Mouse (Mus musculus): ENCODE results near the gene Plvap. TPM values are rescaled to one million over a fixed set of nuclear protein-coding genes. Genes with fewer than 3 reads are reported as not detected.

Gene Plvap
- polyA plus RNA-seq, 1 experiment from 2014 or later, result 6.5 TPM

- Histone ChIP-seq H3K4me2 (ENCODE audit: low read length) (no peak overlapping the region; the same call in 1 of the 2 replicates), H3K36me3 (ENCODE audit: control insufficient read depth, insufficient read depth, low read length) (peaks cover 20% of the 10 kb centered on the region), H3K4me3 (ENCODE audit: low read depth, low read length) (no peak overlapping the region), H3K9ac (ENCODE audit: low read depth, low read length) (peak overlapping the region; percentile 30; the same call in 1 of the 2 replicates), H3K27me3 (ENCODE audit: control insufficient read depth, insufficient read depth, low read depth, low read length) (no peaks in the 10 kb centered on the region), H3K27ac (ENCODE audit: low read length) (no peak overlapping the region), H3K4me1 (ENCODE audit: control insufficient read depth, insufficient read depth, low read length) (peaks cover 38% of the 10 kb centered on the region), H3K9me3 (replicated peaks; ENCODE audit: control insufficient read depth, low read length, poor library complexity, severe bottlenecking) (no peaks in the 10 kb centered on the region)
- no peak for ATAC-seq
- 76% methylated on average over 47 of the region's 47 CpGs for WGBS
Observed at GRCm38 (mm10) chr8:71461152-71461840, 50.3 kb downstream of the Plvap start.

- Histone ChIP-seq H3K9ac (ENCODE audit: low read depth, low read length) (no peak overlapping the region), H3K4me2 (ENCODE audit: low read length) (no peak overlapping the region), H3K27me3 (ENCODE audit: control insufficient read depth, insufficient read depth, low read depth, low read length) (no peaks in the 10 kb centered on the region), H3K4me1 (ENCODE audit: control insufficient read depth, insufficient read depth, low read length) (peaks cover 34% of the 10 kb centered on the region), H3K36me3 (ENCODE audit: control insufficient read depth, insufficient read depth, low read length) (peaks cover 20% of the 10 kb centered on the region), H3K9me3 (replicated peaks; ENCODE audit: control insufficient read depth, low read length, poor library complexity, severe bottlenecking) (no peaks in the 10 kb centered on the region), H3K4me3 (ENCODE audit: low read depth, low read length) (no peak overlapping the region), H3K27ac (ENCODE audit: low read length) (no peak overlapping the region)
- 92% methylated on average over 6 of the region's 6 CpGs for WGBS
- ATAC-seq, result no peak
Observed at GRCm38 (mm10) chr8:71460716-71461115, 50.8 kb downstream of the Plvap start.

- H3K9me3 ChIP-seq (replicated peaks; ENCODE audit: control insufficient read depth, low read length, poor library complexity, severe bottlenecking), result no peaks in the 10 kb centered on the region; the same call in 1 of the 2 replicates
- 87% methylated on average over 20 of the region's 20 CpGs for WGBS
- no peak overlapping the region for H3K4me3 ChIP-seq (ENCODE audit: low read depth, low read length)
- peaks cover 20% of the 10 kb centered on the region for H3K36me3 ChIP-seq (ENCODE audit: control insufficient read depth, insufficient read depth, low read length)
- H3K4me2 ChIP-seq (ENCODE audit: low read length), result no peak overlapping the region
- H3K27me3 ChIP-seq (ENCODE audit: control insufficient read depth, insufficient read depth, low read depth, low read length), result no peaks in the 10 kb centered on the region
- H3K4me1 ChIP-seq (ENCODE audit: control insufficient read depth, insufficient read depth, low read length), result peaks cover 21% of the 10 kb centered on the region
- H3K27ac ChIP-seq (ENCODE audit: low read length), result no peak overlapping the region
- ATAC-seq, result no peak
- H3K9ac ChIP-seq (ENCODE audit: low read depth, low read length), result no peak overlapping the region
Observed at GRCm38 (mm10) chr8:71457659-71458270, 53.8 kb downstream of the Plvap start.

- H3K36me3 ChIP-seq (ENCODE audit: control insufficient read depth, insufficient read depth, low read length), result peaks cover 20% of the 10 kb centered on the region
- H3K27me3 ChIP-seq (ENCODE audit: control insufficient read depth, insufficient read depth, low read depth, low read length), result no peaks in the 10 kb centered on the region
- WGBS, result 44% methylated on average over 20 of the region's 22 CpGs
- H3K4me3 ChIP-seq (ENCODE audit: low read depth, low read length), result no peak overlapping the region
- no peaks in the 10 kb centered on the region; the same call in 1 of the 2 replicates for H3K9me3 ChIP-seq (replicated peaks; ENCODE audit: control insufficient read depth, low read length, poor library complexity, severe bottlenecking)
- no peak overlapping the region for H3K4me2 ChIP-seq (ENCODE audit: low read length)
- peaks cover 13% of the 10 kb centered on the region; the same call in 1 of the 2 replicates for H3K4me1 ChIP-seq (ENCODE audit: control insufficient read depth, insufficient read depth, low read length)
- no peak overlapping the region for H3K27ac ChIP-seq (ENCODE audit: low read length)
- H3K9ac ChIP-seq (ENCODE audit: low read depth, low read length), result no peak overlapping the region
- ATAC-seq, result no peak
Observed at GRCm38 (mm10) chr8:71456906-71457305, 54.6 kb downstream of the Plvap start.

- Histone ChIP-seq H3K9ac (ENCODE audit: low read depth, low read length) (no peak overlapping the region), H3K27ac (ENCODE audit: low read length) (no peak overlapping the region), H3K4me1 (ENCODE audit: control insufficient read depth, insufficient read depth, low read length) (no peaks in the 10 kb centered on the region), H3K9me3 (replicated peaks; ENCODE audit: control insufficient read depth, low read length, poor library complexity, severe bottlenecking) (no peaks in the 10 kb centered on the region; the same call in 1 of the 2 replicates), H3K4me3 (ENCODE audit: low read depth, low read length) (no peak overlapping the region), H3K27me3 (ENCODE audit: control insufficient read depth, insufficient read depth, low read depth, low read length) (no peaks in the 10 kb centered on the region), H3K36me3 (ENCODE audit: control insufficient read depth, insufficient read depth, low read length) (peaks cover 13% of the 10 kb centered on the region), H3K4me2 (ENCODE audit: low read length) (no peak overlapping the region)
- no peak for ATAC-seq
- WGBS, result 81% methylated on average over 8 of the region's 8 CpGs
Observed at GRCm38 (mm10) chr8:71454668-71455067, 56.9 kb downstream of the Plvap start.

GRCm38 (mm10) chr8:71452669-71453068, 58.9 kb downstream of the Plvap start:
- ATAC-seq, result no peak
- H3K36me3 ChIP-seq (ENCODE audit: control insufficient read depth, insufficient read depth, low read length), result peaks cover 6% of the 10 kb centered on the region; the same call in 1 of the 2 replicates
- no peak overlapping the region for H3K4me3 ChIP-seq (ENCODE audit: low read depth, low read length)
- H3K4me1 ChIP-seq (ENCODE audit: control insufficient read depth, insufficient read depth, low read length), result no peaks in the 10 kb centered on the region
- H3K27me3 ChIP-seq (ENCODE audit: control insufficient read depth, insufficient read depth, low read depth, low read length), result no peaks in the 10 kb centered on the region
- H3K9me3 ChIP-seq (replicated peaks; ENCODE audit: control insufficient read depth, low read length, poor library complexity, severe bottlenecking), result no peaks in the 10 kb centered on the region; the same call in 1 of the 2 replicates
- no peak overlapping the region for H3K27ac ChIP-seq (ENCODE audit: low read length)
- no peak overlapping the region for H3K9ac ChIP-seq (ENCODE audit: low read depth, low read length)
- H3K4me2 ChIP-seq (ENCODE audit: low read length), result no peak overlapping the region
- WGBS, result 84% methylated on average over 2 of the region's 2 CpGs

GRCm38 (mm10) chr8:71451777-71452176, 59.8 kb downstream of the Plvap start:
- Histone ChIP-seq H3K9ac (ENCODE audit: low read depth, low read length) (no peak overlapping the region), H3K9me3 (replicated peaks; ENCODE audit: control insufficient read depth, low read length, poor library complexity, severe bottlenecking) (no peaks in the 10 kb centered on the region; the same call in 1 of the 2 replicates), H3K4me2 (ENCODE audit: low read length) (no peak overlapping the region), H3K4me3 (ENCODE audit: low read depth, low read length) (no peak overlapping the region), H3K4me1 (ENCODE audit: control insufficient read depth, insufficient read depth, low read length) (no peaks in the 10 kb centered on the region), H3K27ac (ENCODE audit: low read length) (no peak overlapping the region), H3K36me3 (ENCODE audit: control insufficient read depth, insufficient read depth, low read length) (peaks cover 3% of the 10 kb centered on the region; the same call in 1 of the 2 replicates), H3K27me3 (ENCODE audit: control insufficient read depth, insufficient read depth, low read depth, low read length) (no peaks in the 10 kb centered on the region)
- no peak for ATAC-seq
- WGBS, result 51% methylated on average over 11 of the region's 11 CpGs

- no peak overlapping the region for H3K27ac ChIP-seq (ENCODE audit: low read length)
- no peak overlapping the region for H3K4me3 ChIP-seq (ENCODE audit: low read depth, low read length)
- WGBS, result 64% methylated on average over 4 of the region's 4 CpGs
- no peaks in the 10 kb centered on the region for H3K36me3 ChIP-seq (ENCODE audit: control insufficient read depth, insufficient read depth, low read length)
- H3K27me3 ChIP-seq (ENCODE audit: control insufficient read depth, insufficient read depth, low read depth, low read length), result no peaks in the 10 kb centered on the region
- no peak for ATAC-seq
- no peak overlapping the region for H3K9ac ChIP-seq (ENCODE audit: low read depth, low read length)
- no peak overlapping the region for H3K4me2 ChIP-seq (ENCODE audit: low read length)
- no peaks in the 10 kb centered on the region; the same call in 1 of the 2 replicates for H3K9me3 ChIP-seq (replicated peaks; ENCODE audit: control insufficient read depth, low read length, poor library complexity, severe bottlenecking)
- no peaks in the 10 kb centered on the region for H3K4me1 ChIP-seq (ENCODE audit: control insufficient read depth, insufficient read depth, low read length)
Observed at GRCm38 (mm10) chr8:71451337-71451736, 60.2 kb downstream of the Plvap start.

All from midbrain, embryonic 16.5 days (tissue).